Mouse (Mus musculus): ENCODE results near the gene Ptprk.

GRCm38 (mm10) chr10:28391168-28391567, 316.5 kb downstream of the Ptprk start:
- TF ChIP-seq CTCF (conservative IDR thresholded peaks at IDR 0.05; ENCODE audit: low read length) (no peak), NANOG (IDR thresholded peaks at IDR 0.05; ENCODE audit: borderline replicate concordance, low read length) (no peak)

All from E14TG2a.4 (cell line).